Mouse (Mus musculus): ENCODE measurements around the gene Anapc2.
A peak's percentile ranks its signal among the peaks of the same experiment; 100 is the strongest.

Gene Anapc2

GRCm38 (mm10) chr2:25273010-25273409 lies 732 bp downstream of the Anapc2 start:
- peak; percentile 91 for DNase-seq

DNA sequence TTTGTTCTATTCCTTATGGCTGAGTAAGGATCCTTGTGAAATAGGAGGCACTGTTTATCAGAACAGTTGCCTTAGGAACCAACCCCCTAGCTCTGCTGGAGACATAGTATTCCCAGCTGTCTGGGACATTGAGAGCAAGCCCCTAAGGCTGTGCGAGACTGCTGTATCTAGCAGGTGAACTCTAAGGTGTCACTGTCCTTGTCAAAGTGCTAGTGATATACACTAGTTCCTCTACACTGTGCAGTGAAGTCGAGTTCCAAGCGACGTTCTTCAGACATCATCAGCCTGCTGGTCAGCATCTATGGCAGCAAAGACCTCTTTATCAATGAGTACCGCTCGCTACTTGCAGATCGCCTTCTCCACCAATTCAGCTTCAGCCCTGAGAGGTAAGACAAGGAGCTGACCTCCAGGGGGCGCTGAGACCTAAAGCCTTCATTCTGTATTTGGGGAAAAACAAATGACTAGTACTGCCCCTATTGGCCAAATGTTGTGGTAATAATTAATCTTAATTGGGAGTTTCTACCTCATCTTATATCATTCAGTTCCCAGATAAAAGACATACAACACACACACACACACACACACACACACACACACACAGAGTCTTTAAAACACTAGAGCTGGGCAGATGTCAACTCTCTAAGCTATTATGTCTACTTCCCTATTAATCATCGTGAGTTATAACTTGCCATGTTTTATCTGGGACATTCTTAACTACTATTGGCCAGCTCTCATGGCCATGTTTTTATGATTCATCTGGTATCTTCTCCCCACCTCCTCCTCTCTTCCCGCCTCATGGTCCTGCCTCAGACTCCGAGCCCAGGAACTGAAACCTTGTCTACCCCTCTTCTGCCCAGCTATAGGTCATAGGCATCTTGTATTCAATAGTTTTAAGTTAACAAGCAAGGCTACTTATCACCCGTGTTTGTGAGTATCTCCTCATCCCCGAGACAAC lies 6.9 kb downstream of the Anapc2 start:
- peak; percentile 91 for DNase-seq

DNA sequence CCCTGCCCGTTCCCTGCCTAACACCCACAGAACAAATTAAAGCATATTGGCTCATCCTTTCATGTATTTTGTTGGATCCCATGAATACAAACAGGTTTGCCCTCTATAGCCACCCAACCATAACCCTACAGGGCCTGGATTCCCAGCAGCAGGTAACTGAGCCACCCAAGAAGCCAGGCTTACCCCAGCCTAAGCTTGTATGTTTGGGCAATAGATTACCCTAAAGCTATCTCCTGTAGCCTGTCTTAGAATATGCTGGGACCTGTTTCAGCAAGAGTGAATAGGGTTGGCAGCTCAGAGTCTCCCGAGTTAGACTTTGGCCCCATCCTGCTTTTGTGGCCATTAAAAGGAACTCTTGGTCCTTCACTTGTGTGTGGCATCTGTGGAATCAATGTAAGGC lies 13.3 kb downstream of the Anapc2 start:
- DNase-seq: no peak

DNA sequence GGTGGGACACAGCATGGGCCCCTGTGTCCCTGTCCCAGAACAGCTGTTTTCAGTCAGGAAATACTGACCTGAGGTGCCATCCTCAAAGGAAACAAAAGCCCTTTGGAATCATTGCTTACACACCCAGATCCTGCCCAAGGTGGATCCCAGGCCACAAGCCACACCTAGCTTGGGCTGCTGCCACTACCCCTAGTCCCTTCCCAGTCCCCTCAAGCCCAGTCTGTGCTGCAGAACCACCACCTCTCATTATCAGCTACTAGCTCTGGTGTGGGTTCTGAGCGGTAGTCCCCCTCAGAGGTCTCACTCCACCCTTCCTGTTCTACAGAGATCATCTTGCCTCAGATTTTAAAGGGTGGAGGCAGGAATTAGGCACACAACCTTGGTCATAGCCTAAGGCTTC lies 14.0 kb downstream of the Anapc2 start:
- DNase-seq: no peak

DNA sequence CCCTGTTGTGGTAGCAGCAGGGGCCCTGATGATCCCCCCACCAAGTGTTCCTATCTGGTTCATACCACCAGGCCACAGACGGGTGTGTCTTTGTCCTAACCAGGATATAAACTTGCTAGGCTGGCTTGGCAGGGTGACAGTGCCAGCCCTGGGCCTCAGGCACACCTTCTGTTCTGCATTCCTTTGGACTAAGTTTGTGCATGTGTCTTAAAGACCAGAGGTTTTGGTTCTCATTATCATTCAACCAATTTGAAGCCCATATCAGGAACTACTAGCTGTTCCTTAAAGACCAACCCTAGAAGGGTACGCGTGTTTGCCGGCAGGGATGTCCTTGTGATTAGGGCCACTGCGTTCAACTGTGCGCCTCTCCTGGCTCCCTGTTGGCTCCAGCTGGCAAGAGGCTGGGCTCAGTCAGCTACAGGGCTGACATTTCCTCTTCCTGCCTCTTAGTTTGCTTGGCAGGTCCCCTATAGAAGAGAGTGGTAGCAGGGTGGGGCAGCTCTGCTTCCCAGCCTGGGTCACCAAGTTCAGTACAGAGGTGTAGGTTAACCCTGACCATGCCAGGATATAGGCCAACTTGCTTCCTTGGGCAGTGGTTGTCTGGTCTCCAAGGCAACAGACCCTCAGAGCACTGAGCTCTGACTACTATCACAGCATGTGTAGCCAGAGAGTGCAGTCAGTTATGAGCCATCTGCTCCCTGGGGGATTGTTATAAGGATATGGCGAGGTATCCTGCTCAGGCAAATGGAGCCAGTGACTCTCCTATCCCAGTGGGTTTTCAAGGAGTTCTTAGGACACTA lies 14.8 kb downstream of the Anapc2 start:
- no peak for DNase-seq

GRCm38 (mm10) chr2:25287927-25288649 lies 15.8 kb downstream of the Anapc2 start, which contains the start of gene Tmem210:
Tmem210 (plus strand) TSS chr2:25288145.
- DNase-seq: no peak

DNA sequence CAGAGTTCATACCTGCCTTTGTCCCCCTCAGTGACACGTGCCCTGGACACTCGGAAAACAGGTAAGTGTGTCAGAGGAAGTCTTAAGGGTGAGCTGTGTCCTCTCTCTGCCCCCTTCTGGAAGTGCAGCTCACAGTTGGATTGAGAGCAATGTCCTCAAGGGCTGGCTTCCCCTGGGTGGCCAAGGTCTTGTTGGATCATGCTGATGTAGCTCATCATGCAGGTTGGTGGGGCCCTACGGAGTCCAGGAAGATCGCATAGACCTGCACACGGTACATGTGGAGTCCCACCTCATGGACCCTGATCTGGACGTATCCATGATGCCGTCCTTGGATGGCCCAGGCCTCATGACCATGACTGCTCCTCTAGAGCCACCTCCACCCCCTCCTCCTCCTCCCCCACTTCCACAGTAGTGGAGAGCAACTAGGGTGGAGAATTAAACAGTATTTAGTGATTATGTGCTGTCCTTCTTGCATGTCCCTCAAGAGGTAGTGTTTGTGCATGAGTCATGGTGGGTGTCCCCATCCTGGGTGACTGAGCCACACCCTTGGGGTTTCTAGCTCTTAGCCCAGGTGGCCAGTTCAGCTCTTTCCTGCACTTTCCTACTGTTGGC lies 16.6 kb downstream of the Anapc2 start:
- DNase-seq: no peak

GRCm38 (mm10) chr2:25289651-25290050 lies 17.4 kb downstream of the Anapc2 start, which contains the start of gene Lrrc26:
Lrrc26 (plus strand) TSS chr2:25289915.
- DNase-seq: no peak

GRCm38 (mm10) chr2:25290101-25290815 lies 18.0 kb downstream of the Anapc2 start:
- DNase-seq: no peak

DNA sequence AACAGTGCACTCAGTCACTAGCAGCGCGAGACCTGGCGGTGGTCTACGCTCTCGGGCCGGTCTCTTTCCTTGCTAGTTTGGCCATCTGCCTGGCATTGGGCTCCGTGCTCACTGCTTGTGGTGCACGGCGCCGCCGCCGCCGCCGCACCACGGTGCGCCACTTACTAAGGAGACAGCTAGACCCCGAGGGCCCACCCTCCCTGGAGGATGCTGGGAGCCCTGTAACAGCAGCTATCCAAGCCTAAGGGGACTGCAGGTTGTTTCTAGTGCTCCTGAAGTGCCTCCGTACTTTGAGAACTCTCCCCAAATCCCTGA lies 18.5 kb downstream of the Anapc2 start:
- no peak for DNase-seq

GRCm38 (mm10) chr2:25291184-25292053 lies 19.1 kb downstream of the Anapc2 start:
- DNase-seq: no peak

- DNase-seq: peak; percentile 95
Measured at GRCm38 (mm10) chr2:25292054-25292544, 19.8 kb downstream of the Anapc2 start.

DNA sequence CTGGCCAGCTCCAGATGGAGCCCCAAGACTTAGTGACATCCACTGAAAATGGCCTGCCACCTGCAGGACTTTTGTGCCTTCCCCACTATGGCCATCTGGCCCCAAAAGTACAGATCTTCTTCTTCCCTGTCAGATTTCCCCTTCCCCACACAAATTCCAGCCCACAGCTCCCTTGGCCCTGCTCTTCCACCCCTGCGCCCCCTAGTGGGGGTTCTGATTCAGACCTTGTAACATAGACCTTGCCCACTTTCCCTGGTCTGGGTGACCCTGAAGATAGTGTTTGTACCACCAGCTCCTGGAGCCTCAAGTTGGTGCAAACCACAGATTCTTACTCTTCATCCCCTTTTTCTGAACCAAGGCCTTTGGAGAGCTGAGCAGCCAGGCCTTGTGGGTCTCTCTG lies 20.6 kb downstream of the Anapc2 start:
- peak; percentile 95 for DNase-seq

DNA sequence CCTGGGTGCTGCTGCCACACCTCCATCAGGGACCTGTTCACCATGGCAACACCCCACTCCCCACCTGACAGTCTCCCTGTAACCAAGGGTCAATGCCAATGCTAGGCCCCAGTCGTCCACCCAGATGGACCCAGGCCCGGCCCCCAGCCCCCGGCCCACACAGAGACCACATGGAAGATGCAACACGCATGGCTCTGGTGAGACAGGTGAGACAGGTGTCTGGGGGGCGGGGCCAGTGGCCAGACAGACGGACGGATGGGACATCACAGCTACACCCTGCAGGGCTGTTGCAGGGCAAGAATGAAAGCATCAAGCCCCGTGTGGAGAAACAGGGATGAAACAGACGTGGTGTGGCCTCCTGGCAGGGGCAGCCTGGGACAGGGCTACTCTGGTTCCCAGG lies 21.4 kb downstream of the Anapc2 start:
- no peak for DNase-seq

GRCm38 (mm10) chr2:25297093-25297492 lies 24.8 kb downstream of the Anapc2 start:
- no peak for DNase-seq

- DNase-seq: no peak
Measured at GRCm38 (mm10) chr2:25298046-25298445, 25.8 kb downstream of the Anapc2 start.

DNA sequence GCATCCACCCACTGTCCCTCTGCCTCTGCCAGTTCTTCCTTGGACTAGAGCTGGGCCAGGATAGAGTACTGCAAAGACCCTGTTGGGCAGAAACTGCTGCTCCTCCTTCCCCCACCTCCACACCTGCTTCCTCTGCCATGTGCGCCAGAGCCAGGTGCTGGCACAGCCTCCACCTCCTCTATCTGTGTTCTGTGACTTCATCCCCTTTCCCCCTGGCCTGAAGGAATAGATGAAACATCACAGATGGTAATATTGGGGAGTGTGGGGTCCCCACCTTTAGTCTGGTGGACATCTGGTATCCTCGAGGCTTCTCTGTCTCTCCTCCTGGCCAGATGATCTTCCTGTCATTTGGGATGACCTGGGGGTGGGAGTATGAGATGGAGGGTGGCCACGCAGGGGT lies 31.2 kb downstream of the Anapc2 start:
- DNase-seq: no peak

DNA sequence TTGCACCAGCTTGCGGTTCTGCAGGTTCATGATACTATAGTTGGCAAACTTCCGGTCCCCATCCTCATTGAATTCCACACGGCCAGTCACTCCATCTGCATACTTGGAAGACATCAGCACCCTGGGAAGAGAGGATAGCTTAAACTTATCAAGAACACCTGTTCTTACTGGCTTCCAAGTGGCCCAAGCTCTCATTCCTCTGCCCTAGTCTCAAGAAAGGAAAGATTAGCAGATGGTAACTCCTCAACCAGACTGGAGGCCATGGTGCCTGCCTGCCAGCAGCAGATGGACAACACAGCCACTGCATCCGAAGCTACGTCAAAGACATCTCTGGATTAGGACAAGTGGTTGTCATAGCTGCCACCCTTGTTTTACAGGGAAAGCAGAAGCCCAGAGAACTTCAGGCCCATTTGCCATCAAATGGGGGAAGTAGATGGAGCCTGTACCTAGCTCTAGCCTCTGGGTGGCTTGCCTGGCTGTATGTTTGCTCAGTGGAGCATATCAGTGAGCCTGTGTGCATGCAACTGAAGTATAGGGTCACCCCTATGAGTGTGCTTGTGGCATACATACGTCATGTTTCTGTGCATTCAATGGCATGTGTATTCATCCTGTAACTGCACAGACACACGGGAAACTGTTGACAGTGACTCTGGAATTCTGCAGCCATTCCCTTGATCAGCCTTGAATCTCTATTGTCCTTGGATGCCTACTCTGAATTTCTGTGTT lies 31.8 kb downstream of the Anapc2 start:
- no peak for DNase-seq

- DNase-seq: peak; percentile 88
Measured at GRCm38 (mm10) chr2:25304657-25305541, 32.6 kb downstream of the Anapc2 start.
